Mouse (Mus musculus) forebrain, embryonic 14.5 days (tissue): ENCODE results near the gene Acot8. TPM values are rescaled to one million over a fixed set of nuclear protein-coding genes. Genes with fewer than 3 reads are reported as not detected.
A peak's percentile ranks its signal among the peaks of the same experiment; 100 is the strongest.

Experiments used
- ATAC-seq: fragments of 200-750 bp; cut with Nextera tagmentation; 2 replicates; pipeline ENCODE4 v1.8.0; 2017; ENCODE audit warnings: mild to moderate bottlenecking, moderate library complexity
- DNase-seq: peaks from one replicate; pipeline ENCODE4 v3.0.0-alpha.2; 2015; ENCODE audit warnings: low spot score
- H3K27ac ChIP-seq: fragments of 300-500 bp; sonication (generic); 2 replicates; pipeline ENCODE4 v1.5.1; 2014; ENCODE audit warnings: low read depth, mild to moderate bottlenecking, control low read depth, low read length, moderate library complexity
- H3K27me3 ChIP-seq: fragments of 300-500 bp; sonication (generic); replicated peaks from 2 replicates; pipeline ENCODE4 v1.6.1; 2014; ENCODE audit warnings: low read length, control low read depth, mixed read lengths; ENCODE audit not compliant: control insufficient read depth, insufficient read depth
- H3K36me3 ChIP-seq: fragments of 300-500 bp; sonication (generic); 2 replicates; pipeline ENCODE4 v1.6.1; 2014; ENCODE audit warnings: low read length, control low read depth; ENCODE audit not compliant: control insufficient read depth, insufficient read depth
- H3K4me1 ChIP-seq: fragments of 300-500 bp; sonication (generic); 2 replicates; pipeline ENCODE4 v1.6.1; 2014; ENCODE audit warnings: antibody characterized with exemption, low read length, control low read depth; ENCODE audit not compliant: control insufficient read depth, insufficient read depth
- H3K4me2 ChIP-seq: fragments of 300-500 bp; sonication (generic); 2 replicates; pipeline ENCODE4 v1.6.1; 2014; ENCODE audit warnings: mild to moderate bottlenecking, control low read depth, low read length
- H3K4me3 ChIP-seq: fragments of 300-500 bp; sonication (generic); 2 replicates; pipeline ENCODE4 v1.5.1; 2014; ENCODE audit warnings: low read depth, low read length, control low read depth
- H3K9ac ChIP-seq: fragments of 300-500 bp; sonication (generic); 2 replicates; pipeline ENCODE4 v1.6.1; 2014; ENCODE audit warnings: mild to moderate bottlenecking, low read length, control low read depth, moderate library complexity
- H3K9me3 ChIP-seq: fragments of 300-500 bp; sonication (generic); replicated peaks from 2 replicates; pipeline ENCODE4 v1.6.1; 2016; ENCODE audit warnings: low read length, control low read depth, mixed read lengths; ENCODE audit not compliant: control insufficient read depth
- WGBS: fragments of 180-500 bp; shearing (Covaris S2); extraction: QIAGEN DNeasy Blood & Tissue Kit; methylation state at CpG from one replicate; pipeline ENCODE4 v1.1.7; 2014; 5-methylcytosine and 5-hydroxymethylcytosine counted together
- polyA plus RNA-seq: library from polyadenylated mRNA; unstranded; fragments of >200 nt; fragmentation: Nextera tagmentation; extraction: Ambion mirVana; gene quantifications from 2 replicates; pipeline ENCODE4 v1.2.1, GENCODE M21; 2014

Acot8 gene
- polyA plus RNA-seq, 1 experiment from 2014 or later: 12.0 TPM

DNA sequence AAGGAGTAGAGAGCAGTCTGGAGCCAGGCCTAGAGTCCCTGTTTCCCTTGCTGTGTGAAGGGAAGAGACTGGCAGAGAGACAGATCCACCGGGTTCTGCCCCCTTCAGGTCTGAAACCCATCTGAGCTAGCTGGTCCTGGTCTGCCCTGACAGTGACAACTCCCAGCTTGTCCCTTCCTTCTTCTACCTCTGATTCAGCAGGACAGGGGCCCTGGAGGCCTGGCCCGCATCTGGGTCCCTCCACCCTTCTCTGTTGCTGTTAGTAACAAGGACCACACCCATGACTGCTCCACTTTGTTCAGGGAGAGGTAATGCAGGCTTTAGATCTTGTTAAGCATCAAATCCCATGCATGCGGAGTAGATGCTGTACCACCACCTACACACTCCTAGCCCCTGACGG lies 16.3 kb downstream of the Acot8 start:
- Histone ChIP-seq H3K4me3 (no peak overlapping the region), H3K27me3 (no peaks in the 10 kb centered on the region), H3K4me1 (peaks cover 6% of the 10 kb centered on the region; the same call in 1 of the 2 replicates), H3K9me3 (no peaks in the 10 kb centered on the region), H3K4me2 (no peak overlapping the region), H3K36me3 (peaks cover 26% of the 10 kb centered on the region), H3K27ac (no peak overlapping the region), H3K9ac (no peak overlapping the region)
- ATAC-seq (no peak), DNase-seq (no peak)
- 76% methylated on average over 4 of the region's 4 CpGs for WGBS

DNA sequence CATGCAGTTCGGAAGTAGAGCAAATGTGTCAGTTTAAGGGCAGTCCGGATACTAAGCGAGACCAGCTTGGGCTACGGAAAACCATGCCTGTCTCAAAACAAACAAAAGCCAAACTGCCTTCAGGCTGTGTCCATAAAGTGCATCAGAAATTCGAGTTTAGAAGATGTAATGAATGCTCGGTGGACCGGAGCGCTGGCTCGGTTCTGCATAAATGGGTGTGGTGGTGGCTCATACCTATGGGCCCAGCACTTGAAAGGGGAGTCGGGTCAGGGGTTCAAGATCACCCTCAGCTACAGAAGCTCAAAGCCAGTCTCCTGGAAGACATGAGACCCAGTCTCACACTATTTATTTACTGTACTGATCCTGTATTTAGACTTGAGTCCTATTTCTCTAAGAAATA lies 16.9 kb downstream of the Acot8 start:
- H3K4me2 ChIP-seq: no peak overlapping the region

DNA sequence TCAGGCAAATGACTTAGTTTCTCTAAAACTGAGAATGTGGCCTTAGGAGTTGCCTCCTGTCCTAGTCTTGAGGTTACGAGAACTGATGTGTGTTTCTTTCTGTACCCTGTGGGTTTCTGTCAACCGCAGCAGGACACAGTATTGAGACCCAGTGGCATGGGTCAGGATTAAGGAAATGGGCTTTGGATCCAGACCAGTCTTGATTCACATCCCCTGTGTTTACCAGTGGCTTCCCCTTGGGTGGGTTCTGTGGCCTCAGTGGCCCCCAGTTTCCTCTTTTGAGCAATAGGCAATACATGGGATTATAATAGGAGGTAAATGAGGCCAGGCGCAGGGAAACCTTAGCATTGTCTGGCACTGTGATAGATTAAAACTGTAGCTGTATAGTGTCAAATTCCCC lies 17.6 kb downstream of the Acot8 start:
- 87% methylated on average over 3 of the region's 3 CpGs for WGBS
- H3K4me2 ChIP-seq: peak overlapping the region; percentile 86; the same call in 1 of the 2 replicates
- 0 out of 2 replicates have a peak overlapping the region, but pooled peaks have one; percentile 21 for H3K9ac ChIP-seq
- H3K9me3 ChIP-seq: no peaks in the 10 kb centered on the region
- H3K4me3 ChIP-seq: 0 out of 2 replicates have a peak overlapping the region, but pooled peaks have one; percentile 65
- H3K27ac ChIP-seq: no peak overlapping the region
- H3K4me1 ChIP-seq: peaks cover 6% of the 10 kb centered on the region; the same call in 1 of the 2 replicates
- H3K36me3 ChIP-seq: peaks cover 13% of the 10 kb centered on the region
- ATAC-seq (no peak), DNase-seq (no peak)
- no peaks in the 10 kb centered on the region for H3K27me3 ChIP-seq

More for the DNA sequence above, 16.9 kb downstream of the Acot8 start:
- ATAC-seq (no peak), DNase-seq (no peak)
- H3K27ac ChIP-seq: no peak overlapping the region
- no peak overlapping the region for H3K4me3 ChIP-seq
- no peak overlapping the region for H3K9ac ChIP-seq
- H3K9me3 ChIP-seq: no peaks in the 10 kb centered on the region
- 86% methylated on average over 10 of the region's 10 CpGs for WGBS
- H3K4me1 ChIP-seq: peaks cover 6% of the 10 kb centered on the region; the same call in 1 of the 2 replicates
- peaks cover 20% of the 10 kb centered on the region for H3K36me3 ChIP-seq
- H3K27me3 ChIP-seq: no peaks in the 10 kb centered on the region

DNA sequence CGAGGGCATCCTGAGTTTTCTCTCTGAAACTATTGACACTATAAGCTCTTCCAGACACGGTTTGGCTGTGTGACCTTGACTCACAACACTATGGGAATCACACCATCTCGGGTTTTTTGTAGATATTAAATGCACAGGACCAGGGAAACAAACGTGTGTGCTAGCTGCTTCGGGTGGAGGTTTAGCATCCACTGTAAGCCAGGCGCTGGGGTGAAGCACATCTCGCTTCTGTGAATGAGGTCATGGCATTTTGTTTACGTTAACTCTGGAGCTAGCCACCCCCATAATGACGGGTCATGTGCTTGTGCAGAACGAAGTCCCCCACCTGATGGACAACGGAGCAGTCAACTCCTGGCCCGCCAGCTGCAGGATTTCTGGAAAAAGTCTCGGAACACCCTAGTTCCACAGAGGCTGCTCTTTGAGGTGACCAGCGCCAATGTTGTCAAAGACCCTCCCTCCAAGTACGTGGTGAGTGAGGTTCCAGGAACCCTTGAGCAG lies 18.2 kb downstream of the Acot8 start:
- Histone ChIP-seq H3K36me3 (peaks cover 7% of the 10 kb centered on the region; the same call in 1 of the 2 replicates), H3K4me1 (peaks cover 6% of the 10 kb centered on the region; the same call in 1 of the 2 replicates), H3K9me3 (no peaks in the 10 kb centered on the region), H3K4me2 (peak overlapping the region; percentile 86), H3K9ac (peak overlapping the region; percentile 81), H3K27me3 (no peaks in the 10 kb centered on the region), H3K4me3 (peak overlapping the region; percentile 65), H3K27ac (no peak overlapping the region)
- no peak for DNase-seq
- WGBS: 12% methylated on average over 15 of the region's 15 CpGs
- ATAC-seq: peak; percentile 14; the same call in 1 of the 2 replicates

DNA sequence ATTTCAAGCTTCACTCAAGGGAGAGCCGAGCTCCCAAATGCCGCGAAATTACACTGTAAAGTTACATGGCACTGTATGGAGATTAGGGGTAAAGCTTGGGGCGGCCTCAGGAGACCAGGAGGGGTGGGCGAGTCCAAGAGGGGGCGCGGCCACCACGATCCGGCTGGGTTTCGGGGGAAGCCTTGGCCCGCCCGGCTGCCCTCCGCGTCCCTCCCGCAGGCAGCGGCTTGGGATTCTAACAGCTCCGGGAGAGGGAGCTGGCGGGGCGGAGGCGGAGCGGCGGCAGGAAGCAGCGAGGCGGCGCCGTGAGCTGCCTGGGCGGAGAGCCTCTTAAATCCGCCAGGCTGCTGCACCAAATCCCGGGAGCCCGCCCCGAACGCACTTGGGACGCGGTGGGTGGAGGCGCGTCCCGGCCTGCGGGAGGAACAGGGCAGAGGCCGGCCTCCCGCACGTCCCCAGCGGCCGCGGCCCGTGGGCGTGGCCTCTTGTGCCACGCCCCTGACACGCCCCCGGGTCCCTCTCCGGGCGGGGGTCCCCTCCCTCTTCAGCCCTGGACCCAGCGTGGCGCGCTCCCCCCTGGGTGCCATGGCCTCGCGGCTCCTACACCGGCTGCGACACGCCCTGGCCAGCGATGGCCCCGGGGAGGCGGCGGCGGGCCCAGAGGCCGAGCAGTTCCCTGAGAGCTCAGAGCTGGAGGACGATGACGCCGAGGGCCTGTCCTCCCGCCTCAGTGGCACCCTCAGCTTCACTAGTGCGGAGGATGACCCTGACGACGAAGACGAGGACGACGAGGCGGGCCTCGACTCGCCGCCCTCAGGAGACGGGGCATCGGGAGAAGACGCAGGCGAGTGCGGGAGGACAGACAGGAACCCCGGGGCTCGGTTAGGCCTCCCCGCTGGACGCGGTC lies 18.9 kb downstream of the Acot8 start, which contains the start of gene Snx21:
Gene Snx21 (plus strand): TSS at position 343 of the 907 bp plus-strand sequence.
- 0 out of 2 replicates have a peak, but pooled peaks cover 3% of the 10 kb centered on the region for H3K36me3 ChIP-seq
- no peaks in the 10 kb centered on the region for H3K9me3 ChIP-seq
- peaks cover 6% of the 10 kb centered on the region; the same call in 1 of the 2 replicates for H3K4me1 ChIP-seq
- peak within 1 kb of the TSS; percentile 86 for H3K4me2 ChIP-seq
- H3K4me3 ChIP-seq: peak within 1 kb of the TSS; percentile 65
- H3K9ac ChIP-seq: peak within 1 kb of the TSS; percentile 81
- ATAC-seq (peak; percentile 94), DNase-seq (peak; percentile 86)
- peak within 1 kb of the TSS; percentile 63 for H3K27ac ChIP-seq
- under 1% methylated on average over 72 of the region's 89 CpGs for WGBS
- H3K27me3 ChIP-seq: no peaks in the 10 kb centered on the region

DNA sequence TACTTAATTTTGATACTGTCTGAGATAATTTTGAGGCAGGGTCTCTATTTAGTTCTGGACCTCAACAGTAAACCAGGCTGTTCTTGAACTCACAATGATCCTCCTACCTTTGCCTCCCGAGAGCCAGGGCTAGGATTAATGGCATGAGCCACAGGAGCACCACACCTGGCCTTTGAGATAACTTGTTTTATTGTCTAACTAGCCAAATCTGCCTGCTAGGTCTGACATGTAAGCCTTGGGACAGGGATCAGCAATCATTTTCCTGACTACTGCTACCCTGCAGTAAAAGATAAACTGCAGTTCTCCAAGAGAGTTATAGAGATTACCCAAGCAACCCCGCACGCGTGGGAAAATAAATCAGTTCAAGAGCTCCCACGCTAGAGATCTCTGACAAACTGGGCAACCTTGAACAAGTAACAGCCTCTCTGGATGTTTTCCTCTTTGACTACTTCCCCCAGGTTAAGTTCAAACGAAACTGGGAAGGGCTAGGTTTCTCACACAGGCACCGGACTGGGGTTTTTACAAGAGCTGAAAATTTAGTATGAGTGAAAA lies 19.7 kb downstream of the Acot8 start:
- DNase-seq (no peak), ATAC-seq (no peak)
- 0 out of 2 replicates have a peak, but pooled peaks cover 3% of the 10 kb centered on the region for H3K36me3 ChIP-seq
- H3K4me2 ChIP-seq: peak overlapping the region; percentile 86
- no peaks in the 10 kb centered on the region for H3K9me3 ChIP-seq
- WGBS: 13% methylated on average over 7 of the region's 7 CpGs
- no peak overlapping the region for H3K27ac ChIP-seq
- peak overlapping the region; percentile 81 for H3K9ac ChIP-seq
- H3K27me3 ChIP-seq: no peaks in the 10 kb centered on the region
- H3K4me3 ChIP-seq: peak overlapping the region; percentile 65
- H3K4me1 ChIP-seq: peaks cover 6% of the 10 kb centered on the region; the same call in 1 of the 2 replicates

DNA sequence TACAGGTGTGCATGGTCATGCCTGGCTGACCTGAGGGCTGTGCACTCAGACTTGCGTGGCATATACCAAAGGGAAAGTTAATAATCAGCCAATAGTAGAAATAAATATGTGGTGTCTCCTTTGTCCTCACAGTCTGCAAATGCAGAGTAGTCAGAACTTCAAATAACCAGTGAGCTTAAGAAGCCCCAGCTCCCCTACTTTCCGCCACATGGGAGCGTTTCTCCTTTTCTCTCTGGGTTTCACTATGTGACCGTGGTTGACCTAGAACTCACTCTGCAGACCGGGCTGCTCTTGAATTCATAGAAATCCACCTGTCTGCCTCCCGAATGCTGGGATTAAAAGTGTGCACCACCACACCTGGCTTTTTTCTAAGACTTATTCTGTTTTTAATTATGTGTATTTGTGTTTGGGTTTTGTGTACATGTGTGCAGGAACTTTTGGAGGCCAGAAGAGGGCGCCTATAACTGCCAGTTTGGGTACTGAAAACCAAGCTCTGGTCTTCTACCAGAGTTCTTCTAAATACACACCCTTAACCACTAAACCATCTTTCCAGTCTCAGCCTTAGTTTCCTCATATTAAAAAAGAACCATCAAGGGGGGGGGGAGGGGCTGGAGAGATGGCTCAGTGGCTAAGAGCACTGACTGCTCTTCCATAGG lies 20.6 kb downstream of the Acot8 start:
- H3K4me2 ChIP-seq: no peak overlapping the region
- H3K36me3 ChIP-seq: 0 out of 2 replicates have a peak, but pooled peaks cover 2% of the 10 kb centered on the region
- WGBS: 78% methylated on average over 7 of the region's 7 CpGs
- no peak overlapping the region for H3K9ac ChIP-seq
- peaks cover 6% of the 10 kb centered on the region; the same call in 1 of the 2 replicates for H3K4me1 ChIP-seq
- no peaks in the 10 kb centered on the region for H3K27me3 ChIP-seq
- DNase-seq (no peak), ATAC-seq (no peak)
- no peaks in the 10 kb centered on the region for H3K9me3 ChIP-seq
- no peak overlapping the region for H3K27ac ChIP-seq
- H3K4me3 ChIP-seq: no peak overlapping the region

DNA sequence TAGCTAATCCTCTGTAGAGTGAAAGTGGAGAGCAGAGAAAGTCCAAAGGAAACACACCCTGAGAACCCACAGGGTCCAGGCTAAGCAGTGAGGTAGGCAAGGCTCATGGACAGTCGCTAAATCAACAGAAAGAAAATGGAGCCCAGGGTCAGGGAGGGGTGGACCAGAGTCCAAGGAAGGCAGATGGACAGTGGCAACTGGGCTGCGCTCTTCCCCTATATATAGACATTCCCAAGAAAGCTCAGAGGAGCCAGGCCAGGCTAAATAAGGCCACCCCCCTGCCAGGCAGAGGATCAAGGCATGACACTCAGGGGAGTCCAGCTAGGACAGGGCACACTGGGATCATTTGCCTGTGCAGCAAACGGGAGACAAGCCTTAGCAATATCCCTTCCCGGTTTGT lies 22.8 kb downstream of the Acot8 start:
- Histone ChIP-seq H3K9ac (no peak overlapping the region), H3K9me3 (no peaks in the 10 kb centered on the region), H3K36me3 (no peaks in the 10 kb centered on the region), H3K4me3 (no peak overlapping the region), H3K4me1 (peaks cover 6% of the 10 kb centered on the region; the same call in 1 of the 2 replicates), H3K4me2 (no peak overlapping the region), H3K27me3 (no peaks in the 10 kb centered on the region), H3K27ac (no peak overlapping the region)
- no peak for ATAC-seq
- 77% methylated on average over 4 of the region's 4 CpGs for WGBS
- no peak for DNase-seq
